Mouse (Mus musculus): ENCODE data around the gene Clip1. TPM values are rescaled to one million over a fixed set of nuclear protein-coding genes. Genes with fewer than 3 reads are reported as not detected.

Gene Clip1
- polyA plus RNA-seq, 1 experiment from 2014 or later, result 33.7 TPM

- DNase-seq (ENCODE audit: low spot score), result peak; percentile 34
These were observed 80.9 kb downstream of the Clip1 start for GRCm38 (mm10) chr5:123603496-123603895.

DNA sequence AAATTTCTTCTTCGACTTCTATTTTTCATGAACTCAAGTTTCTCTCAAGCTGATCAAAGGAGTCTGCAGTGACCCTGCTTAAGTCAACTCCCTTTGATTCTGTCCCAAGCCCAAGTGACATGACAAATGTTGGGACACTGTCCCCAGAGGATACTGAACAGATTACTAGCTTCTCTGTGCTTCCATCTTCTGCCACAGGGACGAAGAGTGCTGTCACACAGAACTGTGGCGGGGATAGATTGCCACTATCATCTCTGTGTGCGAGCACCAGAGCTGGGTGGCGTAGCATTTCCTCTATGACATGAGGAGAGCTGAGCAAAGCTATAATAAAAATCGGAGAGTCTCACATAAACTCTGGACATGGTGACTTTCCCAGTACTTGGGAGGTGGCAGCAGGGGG, 82.2 kb downstream of the Clip1 start:
- DNase-seq (ENCODE audit: low spot score), result no peak

GRCm38 (mm10) chr5:123599319-123599718, 85.1 kb downstream of the Clip1 start:
- DNase-seq (ENCODE audit: low spot score), result no peak

DNA sequence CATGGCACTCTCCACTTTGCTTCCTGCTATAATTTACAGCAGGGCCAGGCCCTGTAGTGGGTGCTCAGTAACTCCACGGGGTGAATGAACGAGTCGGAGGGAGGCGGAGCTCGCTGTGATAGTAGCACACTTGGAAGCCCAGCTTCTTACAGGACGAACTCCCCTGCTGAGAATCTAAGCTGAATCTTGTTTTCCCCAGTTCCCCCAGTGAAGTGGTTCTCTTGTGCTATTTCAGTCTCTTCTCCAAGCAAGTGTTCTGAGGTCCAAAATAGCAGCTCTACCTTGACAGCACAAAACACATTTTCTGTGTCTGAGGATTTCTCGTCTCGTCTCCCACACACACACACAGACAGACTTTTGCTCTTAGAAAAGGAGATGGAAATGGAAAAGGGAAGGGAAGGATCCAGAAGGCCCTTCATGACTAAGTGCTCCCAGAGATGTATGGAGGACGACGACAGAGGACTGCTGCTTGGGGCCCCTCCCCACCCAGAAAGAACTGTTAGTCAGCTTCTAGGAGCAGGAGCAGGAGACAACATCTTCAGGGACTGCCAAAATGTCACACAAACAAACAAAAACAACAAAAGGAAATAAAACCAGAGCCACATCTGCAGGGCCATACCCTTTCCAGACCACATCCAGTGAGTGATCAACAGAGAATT, 90.7 kb downstream of the Clip1 start:
- no peak for DNase-seq (ENCODE audit: low spot score)

- DNase-seq (ENCODE audit: low spot score), result peak; percentile 78
These were observed 104.4 kb downstream of the Clip1 start for GRCm38 (mm10) chr5:123580043-123580442.

DNA sequence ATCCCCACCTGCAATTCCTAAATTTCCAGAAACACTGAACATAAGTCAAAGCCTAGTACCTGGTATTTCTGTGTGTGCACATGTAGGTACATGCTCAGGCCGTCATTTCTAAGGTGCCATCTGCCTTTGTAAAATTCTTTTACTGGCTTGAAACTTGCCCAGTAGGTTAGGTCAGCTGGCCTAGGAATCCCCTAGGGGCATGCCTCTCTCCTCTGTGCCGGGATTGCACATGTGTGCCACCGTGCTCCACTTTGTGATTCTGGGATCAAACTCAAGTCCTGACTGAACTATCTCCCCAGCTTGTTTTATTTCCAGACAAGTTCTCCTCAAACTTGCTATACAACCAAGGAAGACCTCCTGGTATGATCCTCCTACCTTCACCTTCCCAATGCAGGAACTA, 107.7 kb downstream of the Clip1 start:
- no peak for DNase-seq (ENCODE audit: low spot score)

GRCm38 (mm10) chr5:123573362-123573761, 111.1 kb downstream of the Clip1 start:
- peak; percentile 10 for DNase-seq (ENCODE audit: low spot score)

DNA sequence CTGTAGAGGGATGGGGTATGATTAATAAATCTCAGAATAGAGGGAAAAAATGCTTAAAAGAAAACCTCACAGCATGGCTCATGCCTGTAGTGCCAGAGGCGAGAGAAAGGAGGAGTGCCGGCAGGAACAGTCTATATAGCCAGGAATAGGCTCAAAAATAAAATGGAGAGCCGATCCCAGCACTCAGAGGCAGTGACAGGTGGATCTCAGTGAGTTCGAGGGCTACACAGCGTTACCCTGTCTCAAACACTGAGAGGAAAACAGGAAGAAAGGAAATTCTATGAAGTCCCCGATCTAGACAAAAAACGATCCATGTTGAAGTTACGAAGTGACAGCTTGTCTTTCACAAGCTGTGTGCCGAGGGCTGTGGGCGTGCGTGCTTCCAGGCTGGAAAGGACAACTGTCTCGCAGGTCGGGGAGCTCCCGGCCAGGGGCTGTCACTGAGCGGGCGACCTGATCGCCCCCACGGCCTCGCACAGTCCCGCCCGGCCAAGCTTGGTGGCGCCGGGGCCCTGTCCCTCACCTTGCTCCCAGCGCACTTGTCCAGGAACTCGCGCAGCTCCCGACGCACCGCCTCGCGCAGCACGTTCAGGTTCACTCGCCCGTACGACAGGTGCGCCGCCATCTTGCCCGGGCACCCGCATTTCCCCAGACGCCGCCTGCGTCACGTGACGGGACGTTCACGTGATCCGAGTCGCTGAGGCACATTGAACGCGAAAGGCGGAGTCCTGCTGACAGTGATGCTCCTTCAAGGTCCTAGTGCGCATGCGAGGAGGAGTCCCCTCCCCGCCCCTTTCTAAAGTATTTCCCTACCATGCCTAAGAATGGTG, 111.8 kb downstream of the Clip1 start, which contains the start of gene Vps33a:
Gene Vps33a (minus strand): TSS at position 682 of the 830 bp plus-strand sequence.
- DNase-seq (ENCODE audit: low spot score), result peak; percentile 99

DNA sequence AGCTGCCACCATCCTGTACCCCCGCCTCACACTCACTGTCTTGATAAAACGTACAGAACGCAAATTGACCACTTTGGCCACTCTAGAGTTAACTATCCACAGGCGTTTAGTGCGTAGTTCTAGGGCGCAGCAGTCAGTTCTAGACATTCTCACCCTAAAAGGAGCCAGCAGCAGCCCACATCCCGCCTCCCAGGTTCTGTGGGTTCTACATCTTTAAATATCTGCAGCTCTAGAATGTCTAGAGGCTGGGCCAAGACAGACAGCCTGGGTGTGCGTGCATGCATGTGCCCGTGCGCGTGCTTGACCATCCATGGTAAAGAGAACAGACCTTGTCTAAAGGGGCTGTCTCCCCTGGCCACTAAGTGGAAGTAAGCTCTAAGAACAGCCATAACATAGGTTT, 123.3 kb downstream of the Clip1 start:
- DNase-seq (ENCODE audit: low spot score), result no peak

- no peak for DNase-seq (ENCODE audit: low spot score)
These were observed 124.8 kb downstream of the Clip1 start for GRCm38 (mm10) chr5:123559588-123559987.

DNA sequence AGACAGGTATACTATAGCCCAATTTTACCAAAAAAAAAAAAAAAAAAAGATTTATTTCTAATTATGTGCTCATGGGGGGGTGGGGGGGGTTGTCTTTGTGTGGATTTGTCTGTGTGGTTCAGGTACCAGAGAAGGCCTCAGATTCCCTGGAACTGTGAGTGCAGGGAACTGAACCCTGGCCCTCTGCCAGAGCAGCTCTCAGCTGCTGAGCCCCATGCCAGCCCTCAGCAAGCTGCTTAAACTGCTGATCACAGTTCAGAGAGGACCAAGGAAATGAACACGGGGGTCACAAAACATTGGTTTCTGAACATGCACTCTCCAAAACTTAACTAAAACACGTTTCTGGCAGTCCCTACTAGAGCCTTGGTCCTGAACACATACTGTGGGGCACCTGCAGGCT, 128.0 kb downstream of the Clip1 start:
- no peak for DNase-seq (ENCODE audit: low spot score)

DNA sequence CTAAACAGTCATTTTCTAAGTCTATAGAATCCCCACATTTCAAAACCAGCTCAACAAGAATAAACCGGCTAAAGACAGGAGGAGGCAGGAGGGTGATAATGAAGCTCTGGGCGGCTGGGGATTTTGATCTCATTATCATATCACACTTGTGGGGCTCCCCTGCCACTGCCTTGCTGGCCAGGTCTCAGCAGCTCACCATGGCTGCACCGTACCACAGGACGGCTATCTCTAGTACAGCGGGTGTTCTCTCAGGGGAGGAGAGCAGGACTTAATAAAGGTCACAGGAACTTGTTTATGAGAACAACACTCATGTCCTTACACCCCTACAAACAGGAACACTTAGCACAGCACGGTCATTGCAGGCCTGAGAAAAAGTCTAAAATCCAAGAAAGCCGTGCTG, 128.7 kb downstream of the Clip1 start:
- DNase-seq (ENCODE audit: low spot score), result no peak

- no peak for DNase-seq (ENCODE audit: low spot score)
These were observed 150.6 kb downstream of the Clip1 start for GRCm38 (mm10) chr5:123533801-123534200.

GRCm38 (mm10) chr5:123530056-123530455, 154.4 kb downstream of the Clip1 start:
- no peak for DNase-seq (ENCODE audit: low spot score)

- DNase-seq (ENCODE audit: low spot score), result no peak
These were observed 155.8 kb downstream of the Clip1 start for GRCm38 (mm10) chr5:123528641-123529040.

Other genes with a start within 250 kb of the Clip1 start
- 0.09 and 0.10 TPM in 2 replicates for gene Lrrc43, start 195.3 kb downstream of the Clip1 start, polyA plus RNA-seq (2015; fragmentation: Nextera tagmentation; extraction: Ambion mirVana)
- 0.17 and 0.49 TPM in 2 replicates for gene Il31, start 195.1 kb downstream of the Clip1 start, polyA plus RNA-seq (2015; fragmentation: Nextera tagmentation; extraction: Ambion mirVana)
- gene B3gnt4, start 174.2 kb downstream of the Clip1 start, polyA plus RNA-seq (2015; fragmentation: Nextera tagmentation; extraction: Ambion mirVana), result 0.42 and 0.48 TPM in 2 replicates
- gene Diablo, start 160.4 kb downstream of the Clip1 start, polyA plus RNA-seq (2015; fragmentation: Nextera tagmentation; extraction: Ambion mirVana), result 131 and 139 TPM in 2 replicates
- 0.21 TPM in 1 of 2 replicates, not detected in the other for gene Gm49027, start 159.1 kb downstream of the Clip1 start, polyA plus RNA-seq (2015; fragmentation: Nextera tagmentation; extraction: Ambion mirVana)
- 20.7 and 23.0 TPM in 2 replicates for gene Vps33a, start 111.6 kb downstream of the Clip1 start, polyA plus RNA-seq (2015; fragmentation: Nextera tagmentation; extraction: Ambion mirVana)
- 83.8 and 86.3 TPM in 2 replicates for gene Zcchc8, start 36.5 kb upstream of the Clip1 start, polyA plus RNA-seq (2015; fragmentation: Nextera tagmentation; extraction: Ambion mirVana)
- gene Rsrc2, start 64.8 kb upstream of the Clip1 start, polyA plus RNA-seq (2015; fragmentation: Nextera tagmentation; extraction: Ambion mirVana), result 129 and 144 TPM in 2 replicates
- 16.2 and 18.2 TPM in 2 replicates for gene Kntc1, start 65.1 kb upstream of the Clip1 start, polyA plus RNA-seq (2015; fragmentation: Nextera tagmentation; extraction: Ambion mirVana)
- gene Hcar2, start 180.9 kb upstream of the Clip1 start, polyA plus RNA-seq (2015; fragmentation: Nextera tagmentation; extraction: Ambion mirVana), result 0.45 and 1.0 TPM in 2 replicates
- 0.27 and 0.38 TPM in 2 replicates for gene Hcar1, start 195.4 kb upstream of the Clip1 start, polyA plus RNA-seq (2015; fragmentation: Nextera tagmentation; extraction: Ambion mirVana)
- 141 and 142 TPM in 2 replicates for gene Denr, start 222.6 kb upstream of the Clip1 start, polyA plus RNA-seq (2015; fragmentation: Nextera tagmentation; extraction: Ambion mirVana)
- gene Gm43518, start 242.8 kb upstream of the Clip1 start, polyA plus RNA-seq (2015; fragmentation: Nextera tagmentation; extraction: Ambion mirVana), result 1.0 and 1.5 TPM in 2 replicates
- gene Ccdc62, start 246.1 kb upstream of the Clip1 start, polyA plus RNA-seq (2015; fragmentation: Nextera tagmentation; extraction: Ambion mirVana), result 7.3 and 8.0 TPM in 2 replicates